Mouse (Mus musculus) midbrain, postnatal 0 days (tissue): ENCODE measurements at regions not wholly inside any gene's neighbourhood (a gene's known extent, or its start where the extent isn't known, plus 50 kb on each side); places are given as distances from the start of the nearest gene placed in this dataset.

ENCODE experiments used
- ATAC-seq: fragments of 200-750 bp; cut with Nextera tagmentation; 2 replicates; pipeline ENCODE4 v1.8.0; 2017; ENCODE audit warnings: moderate number of reproducible peaks, mild to moderate bottlenecking, moderate TSS enrichment, moderate library complexity; ENCODE audit not compliant: low FRiP score
- DNase-seq: peaks from one replicate; pipeline ENCODE4 v3.0.0-alpha.2; 2015; ENCODE audit warnings: low spot score
- H3K27ac ChIP-seq: fragments of 300-500 bp; sonication (generic); 2 replicates; pipeline ENCODE4 v1.5.1; 2014; ENCODE audit warnings: low read depth, mild to moderate bottlenecking, low read length, mixed read lengths
- H3K27me3 ChIP-seq: fragments of 300-500 bp; sonication (generic); 2 replicates; pipeline ENCODE4 v1.6.1; 2014; ENCODE audit warnings: low read length, control low read depth, mixed read lengths; ENCODE audit not compliant: insufficient read depth
- H3K36me3 ChIP-seq: fragments of 300-500 bp; sonication (generic); 2 replicates; pipeline ENCODE4 v1.6.1; 2014; ENCODE audit warnings: low read length, control low read depth, mixed read lengths; ENCODE audit not compliant: insufficient read depth
- H3K4me1 ChIP-seq: fragments of 300-500 bp; sonication (generic); 2 replicates; pipeline ENCODE4 v1.6.1; 2014; ENCODE audit warnings: mild to moderate bottlenecking, control low read depth, antibody characterized with exemption, low read length, mixed read lengths; ENCODE audit not compliant: insufficient read depth
- H3K4me2 ChIP-seq: fragments of 300-500 bp; sonication (generic); 2 replicates; pipeline ENCODE4 v1.6.1; 2014; ENCODE audit warnings: low read depth, mild to moderate bottlenecking, low read length, mixed read lengths; ENCODE audit not compliant: poor library complexity, severe bottlenecking
- H3K4me3 ChIP-seq: fragments of 300-500 bp; sonication (generic); 2 replicates; pipeline ENCODE4 v1.5.1; 2014; ENCODE audit warnings: low read depth, mild to moderate bottlenecking, low read length, moderate library complexity
- H3K9ac ChIP-seq: fragments of 300-500 bp; sonication (generic); replicated peaks from 2 replicates; pipeline ENCODE4 v1.6.1; 2014; ENCODE audit warnings: mild to moderate bottlenecking, low read length, moderate library complexity, mixed read lengths; ENCODE audit not compliant: poor library complexity, severe bottlenecking
- H3K9me3 ChIP-seq: fragments of 300-500 bp; sonication (generic); 2 replicates; pipeline ENCODE4 v1.6.1; 2016; ENCODE audit warnings: low read length, control low read depth
- CTCF ChIP-seq: IDR thresholded peaks from 2 replicates; pipeline ENCODE4 v1.5.1; 2016; ENCODE audit warnings: antibody characterized with exemption, mild to moderate bottlenecking
- WGBS: fragments of 180-500 bp; shearing (Covaris S2); extraction: QIAGEN DNeasy Blood & Tissue Kit; methylation state at CpG from one replicate; pipeline ENCODE4 v1.1.7; 2014; 5-methylcytosine and 5-hydroxymethylcytosine counted together

- no peaks in the 10 kb centered on the region for H3K36me3 ChIP-seq
- H3K9me3 ChIP-seq = no peaks in the 10 kb centered on the region
- DNase-seq (no peak), ATAC-seq (no peak)
- no peak overlapping the region for H3K4me3 ChIP-seq
- no peak overlapping the region for H3K27ac ChIP-seq
- 92% methylated on average over 4 of the region's 4 CpGs for WGBS
- no peak overlapping the region for H3K9ac ChIP-seq
- no peaks in the 10 kb centered on the region for H3K27me3 ChIP-seq
- H3K4me2 ChIP-seq = no peak overlapping the region
- H3K4me1 ChIP-seq = no peaks in the 10 kb centered on the region
- no peak for TF ChIP-seq CTCF
Observed at GRCm38 (mm10) chr14:101049664-101050203, 150.4 kb downstream of the Prr30 start.

- H3K27me3 ChIP-seq = no peaks in the 10 kb centered on the region
- DNase-seq (no peak), ATAC-seq (no peak)
- no peak overlapping the region for H3K27ac ChIP-seq
- H3K4me2 ChIP-seq = no peak overlapping the region
- H3K9me3 ChIP-seq = no peaks in the 10 kb centered on the region
- H3K36me3 ChIP-seq = no peaks in the 10 kb centered on the region
- no peak for TF ChIP-seq CTCF
- 73% methylated on average over 4 of the region's 4 CpGs for WGBS
- no peaks in the 10 kb centered on the region for H3K4me1 ChIP-seq
- H3K9ac ChIP-seq = no peak overlapping the region
- H3K4me3 ChIP-seq = no peak overlapping the region
Observed at GRCm38 (mm10) chr14:101043494-101043893, 156.6 kb downstream of the Prr30 start.

- Histone ChIP-seq H3K9ac (no peak overlapping the region), H3K4me2 (no peak overlapping the region), H3K27me3 (no peaks in the 10 kb centered on the region), H3K4me1 (no peaks in the 10 kb centered on the region), H3K9me3 (no peaks in the 10 kb centered on the region), H3K27ac (no peak overlapping the region), H3K4me3 (no peak overlapping the region), H3K36me3 (no peaks in the 10 kb centered on the region)
- no peak for DNase-seq
- no peak for ATAC-seq
- 66% methylated on average over 1 of the region's 1 CpGs for WGBS
- no peak for TF ChIP-seq CTCF
Observed at GRCm38 (mm10) chr14:101001070-101001469, 199.1 kb downstream of the Prr30 start.

- no peak overlapping the region for H3K9ac ChIP-seq
- no peaks in the 10 kb centered on the region for H3K4me1 ChIP-seq
- H3K9me3 ChIP-seq = no peaks in the 10 kb centered on the region
- no peak for TF ChIP-seq CTCF
- H3K27me3 ChIP-seq = no peaks in the 10 kb centered on the region
- H3K27ac ChIP-seq = no peak overlapping the region
- ATAC-seq (no peak), DNase-seq (no peak)
- H3K4me2 ChIP-seq = no peak overlapping the region
- H3K36me3 ChIP-seq = no peaks in the 10 kb centered on the region
- H3K4me3 ChIP-seq = no peak overlapping the region
- WGBS = 89% methylated on average over 5 of the region's 5 CpGs
Observed at GRCm38 (mm10) chr14:100980754-100981153, 219.4 kb downstream of the Prr30 start.

GRCm38 (mm10) chr14:100978515-100978914 lies 221.6 kb downstream of the Prr30 start:
- no peak overlapping the region for H3K9ac ChIP-seq
- no peak overlapping the region for H3K4me3 ChIP-seq
- H3K4me1 ChIP-seq = no peaks in the 10 kb centered on the region
- WGBS = 65% methylated on average over 2 of the region's 2 CpGs
- no peak overlapping the region for H3K4me2 ChIP-seq
- no peak overlapping the region for H3K27ac ChIP-seq
- no peaks in the 10 kb centered on the region for H3K36me3 ChIP-seq
- DNase-seq = no peak
- TF ChIP-seq CTCF = no peak
- no peak for ATAC-seq
- H3K27me3 ChIP-seq = no peaks in the 10 kb centered on the region
- H3K9me3 ChIP-seq = no peaks in the 10 kb centered on the region

- Histone ChIP-seq H3K4me1 (no peaks in the 10 kb centered on the region), H3K4me3 (no peak overlapping the region), H3K27me3 (no peaks in the 10 kb centered on the region), H3K4me2 (no peak overlapping the region), H3K9me3 (no peaks in the 10 kb centered on the region), H3K36me3 (no peaks in the 10 kb centered on the region), H3K9ac (no peak overlapping the region), H3K27ac (no peak overlapping the region)
- ATAC-seq = no peak
- WGBS = 77% methylated on average over 2 of the region's 2 CpGs
- no peak for DNase-seq
- TF ChIP-seq CTCF = no peak
Observed at GRCm38 (mm10) chr14:100970970-100971369, 229.2 kb downstream of the Prr30 start.
